Mouse (Mus musculus) cortical plate, adult 2 months (tissue): ENCODE data around the gene Ptafr.
"Not testable (repeated sequence)": the region's sequence is repeated elsewhere in the genome, so short reads cannot be mapped to it uniquely, and the experiment has no call there.

Source experiments
- CTCF ChIP-seq: fragments of 200-500 bp; IDR thresholded peaks from 2 replicates; pipeline ENCODE4 v1.5.1; 2011; ENCODE audit warnings: mild to moderate bottlenecking, control low read depth, low read length; ENCODE audit not compliant: insufficient read depth; ENCODE audit errors: extremely low read depth
- POLR2A ChIP-seq: fragments of 200-500 bp; IDR thresholded peaks from 2 replicates; pipeline ENCODE4 v1.6.1; 2011; ENCODE audit warnings: mild to moderate bottlenecking, low read length, control low read depth; ENCODE audit not compliant: insufficient read depth; ENCODE audit errors: extremely low read depth

- TF ChIP-seq POLR2A, CTCF: not testable (repeated sequence)
Measured at GRCm38 (mm10) chr4:132555550-132555949, 8.3 kb upstream of the Ptafr start.
